Mouse (Mus musculus): ENCODE measurements around the gene Mybl2.
"Not testable (repeated sequence)": the region's sequence is repeated elsewhere in the genome, so short reads cannot be mapped to it uniquely, and the experiment has no call there.

Mybl2 gene

GRCm38 (mm10) chr2:163054335-163054840 is at the start of gene Mybl2:
Mybl2 (plus strand) TSS chr2:163054687.
- in situ Hi-C loops (cut with MboI), result no loop called here

DNA sequence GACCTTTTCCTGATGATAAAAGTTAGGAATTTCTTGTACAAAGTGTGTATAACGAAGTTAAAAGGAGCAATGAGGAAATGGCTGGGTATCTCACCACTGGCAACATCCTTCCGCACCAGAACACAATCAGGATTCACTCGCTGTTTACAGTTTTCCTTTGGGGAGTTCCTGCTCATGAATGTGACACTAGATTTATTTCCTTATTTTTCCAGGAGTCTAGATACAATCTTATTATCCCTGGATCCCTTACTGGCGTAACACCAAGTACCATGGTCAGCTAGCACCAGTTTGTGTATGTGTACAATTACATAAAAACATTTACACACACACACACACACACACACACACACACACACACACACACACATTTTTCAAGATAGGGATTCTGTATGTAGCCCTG is 47.2 kb upstream of the Mybl2 start:
- in situ Hi-C loops (cut with MboI), result no loop called here

DNA sequence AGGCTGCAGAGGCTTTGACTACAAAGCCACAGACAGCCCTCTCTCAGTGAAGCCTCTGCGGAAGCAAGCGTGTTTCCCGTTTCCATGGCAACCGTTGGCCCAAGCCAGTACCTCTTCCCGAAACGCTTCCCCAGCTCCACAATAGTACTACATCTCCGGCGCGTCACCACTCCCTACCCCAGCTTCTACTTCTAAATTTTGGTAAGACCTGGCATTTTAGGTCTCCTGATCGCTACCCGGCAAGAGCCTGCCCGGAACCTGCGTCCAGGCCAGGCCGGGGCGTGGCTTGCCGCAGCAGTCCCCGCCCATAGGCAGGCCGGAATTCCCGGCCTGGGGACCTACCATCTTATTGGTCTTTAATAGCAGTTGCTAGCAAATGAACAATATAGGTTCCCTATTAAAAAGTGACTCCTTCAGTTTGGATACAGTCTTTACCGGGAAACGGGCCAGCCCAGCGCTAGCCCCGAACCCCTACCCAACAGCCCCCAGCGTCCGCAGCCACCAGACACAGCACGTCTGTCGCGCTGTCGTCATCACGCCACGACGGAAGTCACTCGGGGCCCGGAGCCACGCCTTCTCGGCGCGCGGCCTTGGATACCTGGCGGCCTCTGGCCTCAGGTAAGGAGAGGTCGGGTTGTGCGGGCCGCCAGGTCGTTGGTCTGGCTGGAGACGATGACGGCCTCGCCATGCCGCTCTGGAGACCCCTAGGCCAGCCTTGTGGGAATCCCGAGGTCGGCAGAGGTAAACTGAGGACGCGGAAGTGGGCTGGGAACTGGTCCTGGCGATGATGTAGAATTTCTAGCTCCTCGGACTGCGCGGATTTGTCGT is 37.4 kb upstream of the Mybl2 start, which contains the start of gene Ift52:
Gene Ift52 (plus strand): TSS at position 439 of the 828 bp plus-strand sequence.
- in situ Hi-C loops (cut with MboI), result no loop called here

- in situ Hi-C loops (cut with MboI), result no loop called here
These were observed 23.2 kb upstream of the Mybl2 start for GRCm38 (mm10) chr2:163031289-163031688.

GRCm38 (mm10) chr2:163031757-163032156 is 22.7 kb upstream of the Mybl2 start:
- in situ Hi-C loops (cut with MboI), result no loop called here

GRCm38 (mm10) chr2:163032622-163033021 is 21.9 kb upstream of the Mybl2 start:
- in situ Hi-C loops (cut with MboI), result no loop called here

DNA sequence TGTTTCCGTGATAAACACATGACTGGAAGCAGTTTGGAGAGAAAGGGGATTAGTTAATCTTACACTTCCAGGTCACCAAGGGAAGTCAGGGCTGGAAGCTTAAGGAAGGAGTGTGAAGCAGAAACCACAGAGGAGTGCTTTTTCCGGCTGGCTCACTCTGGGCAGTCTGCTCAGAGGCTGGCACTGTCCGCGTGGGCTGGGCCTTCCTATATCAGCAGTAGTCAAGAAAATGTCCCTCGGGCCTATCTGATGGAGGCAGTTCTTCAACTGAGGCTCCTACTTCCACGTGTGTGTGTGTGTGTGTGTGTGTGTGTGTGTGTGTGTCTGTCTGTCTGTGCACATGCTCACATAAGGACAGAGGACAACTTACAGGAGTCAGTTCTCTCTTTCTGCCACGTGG is 14.5 kb upstream of the Mybl2 start:
- in situ Hi-C loops (cut with MboI), result no loop called here

GRCm38 (mm10) chr2:163048125-163048524 is 6.4 kb upstream of the Mybl2 start:
- in situ Hi-C loops (cut with MboI), result no loop called here

DNA sequence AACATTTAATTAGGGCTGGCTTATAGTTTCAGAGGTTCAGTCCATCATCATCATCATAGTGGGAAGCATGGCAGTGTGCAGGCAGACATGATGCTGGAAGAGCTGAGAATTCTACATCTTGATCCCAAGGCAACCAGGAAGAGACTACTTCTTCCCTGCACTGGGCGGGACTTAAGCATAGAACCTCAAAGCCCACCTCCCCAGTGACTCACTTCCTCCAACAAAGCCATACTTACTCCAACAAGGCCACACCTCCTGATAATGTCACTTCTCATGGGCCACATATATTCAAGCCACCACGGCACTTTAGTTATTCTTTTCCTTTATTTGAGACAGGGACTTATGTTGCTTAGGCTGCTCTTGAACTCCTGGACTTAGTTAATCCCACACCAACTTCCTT is 5.4 kb upstream of the Mybl2 start:
- in situ Hi-C loops (cut with MboI), result no loop called here

GRCm38 (mm10) chr2:163051691-163052090 is 2.8 kb upstream of the Mybl2 start:
- in situ Hi-C loops (cut with MboI), result no loop called here

GRCm38 (mm10) chr2:163052101-163052500 is 2.4 kb upstream of the Mybl2 start:
- in situ Hi-C loops (cut with MboI), result no loop called here

DNA sequence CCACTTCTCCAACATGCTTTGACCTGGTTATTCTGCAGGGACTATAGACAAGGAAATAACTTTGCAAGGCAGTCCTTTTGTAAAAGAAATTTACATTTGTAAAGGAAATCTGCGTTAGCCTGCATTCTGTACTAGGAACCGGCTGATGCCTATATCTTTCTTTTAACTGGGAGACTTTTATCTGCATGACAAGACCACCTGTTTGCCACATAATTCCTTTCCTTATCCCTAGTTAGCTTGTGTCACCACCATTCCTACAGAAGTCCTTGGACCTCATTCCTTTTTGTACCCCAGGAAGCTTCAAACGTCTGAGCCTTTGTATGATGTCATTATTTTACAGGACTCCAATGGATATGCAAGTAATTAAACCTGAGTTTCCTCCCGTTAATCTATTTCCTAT is 1.7 kb upstream of the Mybl2 start:
- in situ Hi-C loops (cut with MboI), result no loop called here

DNA sequence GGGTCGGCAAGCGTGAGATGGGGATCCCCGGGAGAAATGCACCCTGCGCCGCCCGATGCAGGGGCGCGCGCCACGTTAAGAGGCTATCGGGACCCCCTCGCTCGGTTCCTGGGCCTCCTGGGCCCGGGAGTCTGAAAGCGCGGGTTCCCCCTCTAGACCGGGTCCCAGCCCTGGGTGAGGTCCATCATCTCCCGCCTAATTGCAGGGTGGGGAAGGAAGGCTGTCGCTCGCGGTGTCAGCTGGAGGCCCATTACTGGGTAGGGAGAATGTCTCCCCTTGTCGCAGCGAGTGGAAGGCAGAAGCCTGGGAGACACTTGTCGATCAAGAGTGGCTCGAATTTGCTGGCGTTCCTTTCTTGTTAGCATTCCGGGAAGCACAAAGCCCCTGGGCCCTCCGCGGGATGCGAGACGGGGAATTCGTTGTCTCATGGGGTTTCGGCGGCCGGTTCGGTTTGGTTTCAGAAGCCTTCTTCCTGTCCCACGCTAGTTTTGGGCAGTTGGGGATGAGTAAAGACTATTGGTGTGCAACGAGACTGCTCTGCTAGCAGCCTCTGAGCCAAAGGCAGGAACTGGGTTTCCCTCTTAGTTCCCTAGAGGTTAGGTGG is 506 bp downstream of the Mybl2 start:
- in situ Hi-C loops (cut with MboI), result no loop called here

DNA sequence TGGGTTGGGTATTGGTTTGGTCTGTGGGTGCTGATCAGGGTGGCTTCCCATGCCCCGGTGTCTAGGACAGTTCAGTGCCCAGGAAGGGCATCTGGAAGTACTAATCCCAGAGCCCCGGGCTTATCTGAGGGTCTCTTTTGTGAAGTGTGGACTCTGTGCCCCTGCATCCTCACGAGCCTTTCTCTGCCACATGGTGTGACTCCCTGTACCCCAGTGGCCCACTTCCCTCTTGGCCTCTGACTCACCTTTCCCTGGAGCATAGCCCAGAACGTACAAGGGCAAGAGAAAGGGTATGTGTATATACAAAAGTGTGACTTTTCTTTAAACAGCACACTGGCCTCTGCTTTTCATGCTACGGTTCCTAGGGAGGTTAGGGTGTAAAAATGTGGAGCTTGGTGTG is 1.2 kb downstream of the Mybl2 start:
- in situ Hi-C loops (cut with MboI), result no loop called here

GRCm38 (mm10) chr2:163056584-163056983 is 2.1 kb downstream of the Mybl2 start:
- in situ Hi-C loops (cut with MboI), result no loop called here

GRCm38 (mm10) chr2:163058981-163059380 is 4.5 kb downstream of the Mybl2 start:
- in situ Hi-C loops (cut with MboI), result not testable (repeated sequence)

DNA sequence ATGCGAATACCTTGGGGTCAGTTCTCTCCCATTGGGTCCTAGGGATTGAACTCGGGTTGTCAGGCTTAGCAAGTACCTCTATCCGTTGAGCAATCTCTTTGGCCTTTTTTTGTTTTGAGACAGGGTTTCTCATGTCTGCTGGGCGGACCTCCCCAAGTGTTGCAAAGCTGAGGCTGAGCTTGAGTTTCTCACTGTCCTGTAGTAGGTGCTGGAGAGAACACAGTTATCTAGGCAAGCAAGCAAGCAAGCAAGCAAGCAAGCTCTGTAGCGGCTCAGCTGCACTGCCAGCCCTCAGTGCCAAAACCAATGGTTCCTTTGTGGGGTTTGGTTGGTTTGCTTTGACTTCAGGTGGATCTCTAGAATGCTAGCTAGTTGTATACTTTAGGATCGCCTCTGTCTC is 6.1 kb downstream of the Mybl2 start:
- in situ Hi-C loops (cut with MboI), result no loop called here

GRCm38 (mm10) chr2:163061203-163062118 is 7.0 kb downstream of the Mybl2 start:
- in situ Hi-C loops (cut with MboI), result no loop called here

- in situ Hi-C loops (cut with MboI), result no loop called here
These were observed 7.6 kb downstream of the Mybl2 start for GRCm38 (mm10) chr2:163062119-163062508.

DNA sequence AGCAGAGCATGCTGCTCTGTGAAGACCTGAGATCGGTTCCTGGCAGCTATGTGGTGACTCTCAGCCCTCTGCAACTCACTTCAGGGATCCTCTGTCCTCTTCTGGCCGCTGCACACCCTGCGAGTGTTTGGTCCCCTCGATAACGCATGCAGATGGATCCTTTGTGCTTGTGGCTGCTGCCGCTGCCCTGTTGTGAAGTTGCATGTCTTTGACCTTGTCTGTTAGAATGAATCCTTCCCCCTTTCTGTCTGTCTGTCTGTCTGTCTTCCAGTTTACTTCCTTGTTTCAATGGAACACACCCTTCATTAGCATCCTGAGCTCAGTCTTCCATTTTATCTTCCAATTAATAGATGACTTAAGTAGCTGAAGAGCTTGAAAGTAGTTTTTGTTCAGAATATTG is 11.8 kb downstream of the Mybl2 start:
- in situ Hi-C loops (cut with MboI), result no loop called here

DNA sequence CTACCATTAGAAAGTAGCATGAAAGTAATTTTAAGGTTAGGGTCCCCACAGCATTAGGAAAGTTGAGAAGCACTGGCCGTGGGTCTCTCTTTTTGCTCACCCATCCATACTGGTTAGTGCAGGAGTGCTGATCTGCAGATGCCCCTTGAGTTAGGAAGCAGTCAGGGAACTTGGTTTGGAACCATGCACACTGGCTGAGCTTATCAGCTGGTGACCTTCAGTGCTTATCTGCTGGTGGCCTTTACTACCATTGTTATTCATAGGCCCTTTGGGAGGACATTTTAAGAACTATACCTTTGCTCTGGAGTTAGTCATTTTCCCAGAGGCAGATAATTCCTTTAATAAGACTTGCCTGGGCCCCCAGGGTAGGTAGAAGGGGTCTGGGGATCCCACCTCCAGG is 12.7 kb downstream of the Mybl2 start:
- in situ Hi-C loops (cut with MboI), result no loop called here

GRCm38 (mm10) chr2:163070213-163070612 is 15.7 kb downstream of the Mybl2 start:
- in situ Hi-C loops (cut with MboI), result no loop called here
